Mouse (Mus musculus): ENCODE measurements at regions not wholly inside any gene's neighbourhood (a gene's known extent, or its start where the extent isn't known, plus 50 kb on each side); places are given as distances from the start of the nearest gene placed in this dataset.

- peak; percentile 74 for DNase-seq (ENCODE audit: low read depth)
These were observed 222.3 kb upstream of the Spdye4c start for GRCm38 (mm10) chr2:128368534-128369273.

GRCm38 (mm10) chr2:128370821-128371220 is 220.2 kb upstream of the Spdye4c start:
- peak; percentile 9 for DNase-seq (ENCODE audit: low read depth)

GRCm38 (mm10) chr2:128372204-128372603 is 218.8 kb upstream of the Spdye4c start:
- peak; percentile 57 for DNase-seq (ENCODE audit: low read depth)

- peak; percentile 12 for DNase-seq (ENCODE audit: low read depth)
These were observed 217.4 kb upstream of the Spdye4c start for GRCm38 (mm10) chr2:128373363-128374252.

- DNase-seq (ENCODE audit: low read depth), result no peak
These were observed 216.8 kb upstream of the Spdye4c start for GRCm38 (mm10) chr2:128374253-128374566.

- no peak for DNase-seq (ENCODE audit: low read depth)
These were observed 216.1 kb upstream of the Spdye4c start for GRCm38 (mm10) chr2:128374926-128375325.

GRCm38 (mm10) chr2:128375827-128376226 is 215.2 kb upstream of the Spdye4c start:
- no peak for DNase-seq (ENCODE audit: low read depth)

GRCm38 (mm10) chr2:128377176-128377575 is 213.8 kb upstream of the Spdye4c start:
- no peak for DNase-seq (ENCODE audit: low read depth)

GRCm38 (mm10) chr2:128377680-128378079 is 213.3 kb upstream of the Spdye4c start:
- peak; percentile 90 for DNase-seq (ENCODE audit: low read depth)

- peak; percentile 81 for DNase-seq (ENCODE audit: low read depth)
These were observed 212.6 kb upstream of the Spdye4c start for GRCm38 (mm10) chr2:128378456-128378855.

- peak; percentile 67 for DNase-seq (ENCODE audit: low read depth)
These were observed 211.9 kb upstream of the Spdye4c start for GRCm38 (mm10) chr2:128379151-128379550.

- peak; percentile 75 for DNase-seq (ENCODE audit: low read depth)
These were observed 211.5 kb upstream of the Spdye4c start for GRCm38 (mm10) chr2:128379554-128379953.

- DNase-seq (ENCODE audit: low read depth), result peak; percentile 82
These were observed 210.4 kb upstream of the Spdye4c start for GRCm38 (mm10) chr2:128380581-128380980.

GRCm38 (mm10) chr2:128381684-128382205 is 209.3 kb upstream of the Spdye4c start:
- DNase-seq (ENCODE audit: low read depth), result peak; percentile 81

- no peak for DNase-seq (ENCODE audit: low read depth)
These were observed 208.5 kb upstream of the Spdye4c start for GRCm38 (mm10) chr2:128382473-128382872.

- DNase-seq (ENCODE audit: low read depth), result peak; percentile 33
These were observed 206.4 kb upstream of the Spdye4c start for GRCm38 (mm10) chr2:128384612-128385011.

GRCm38 (mm10) chr2:128386846-128387621 is 204.0 kb upstream of the Spdye4c start:
- DNase-seq (ENCODE audit: low read depth), result peak; percentile 18

GRCm38 (mm10) chr2:128387851-128388471 is 203.0 kb upstream of the Spdye4c start:
- DNase-seq (ENCODE audit: low read depth), result peak; percentile 70

GRCm38 (mm10) chr2:128388883-128389470 is 202.0 kb upstream of the Spdye4c start:
- peak; percentile 53 for DNase-seq (ENCODE audit: low read depth)

GRCm38 (mm10) chr2:128392344-128392743 is 198.7 kb upstream of the Spdye4c start:
- peak; percentile 85 for DNase-seq (ENCODE audit: low read depth)

GRCm38 (mm10) chr2:128393401-128393800 is 197.6 kb upstream of the Spdye4c start:
- peak; percentile 55 for DNase-seq (ENCODE audit: low read depth)
